Mouse (Mus musculus): ENCODE data around the gene Zbed5. TPM values are rescaled to one million over a fixed set of nuclear protein-coding genes. Genes with fewer than 3 reads are reported as not detected.

Zbed5 gene
- total and polyA plus RNA-seq, 3 experiments, result 4.0 to 4.2 TPM; not detected in 1

- peak; percentile 98 for DNase-seq (ENCODE audit: low read depth, low spot score)
- Histone ChIP-seq H3K9me3 (replicated peaks; ENCODE audit: insufficient read depth, low read length) (no peaks in the 10 kb centered on the region), H3K4me1 (ENCODE audit: control insufficient read depth in 1 of 2, insufficient read depth in 2 of 2, low read length in 2 of 2) (peaks cover 3 to 6% of the 10 kb centered on the region in 2 experiments; a peak in 2 of 4 replicates), H3K4me3 (ENCODE audit: control insufficient read depth in 1 of 2, insufficient read depth in 1 of 2, low read depth in 2 of 2, low read length in 2 of 2) (peak within 1 kb of the TSS; percentile 89 to 96), H3K36me3 (ENCODE audit: control insufficient read depth in 1 of 2, insufficient read depth in 2 of 2, low read length in 2 of 2) (peaks cover 15 to 20% of the 10 kb centered on the region in 2 experiments), H3K27ac (ENCODE audit: control insufficient read depth, low read depth, low read length) (peak within 1 kb of the TSS; percentile 81), H3K79me2 (ENCODE audit: control insufficient read depth, insufficient read depth, low read length, poor library complexity) (peaks cover 26% of the 10 kb centered on the region), H3K27me3 (ENCODE audit: control insufficient read depth in 1 of 2, insufficient read depth in 2 of 2, low read length in 2 of 2) (peaks cover 0 to under 1% of the 10 kb centered on the region in 2 experiments; a peak in 1 of 4 replicates), H3K9ac (ENCODE audit: control insufficient read depth, low read depth, low read length, poor library complexity, severe bottlenecking) (peak within 1 kb of the TSS; percentile 84)
- TF ChIP-seq UBTF (IDR thresholded peaks at IDR 0.05; ENCODE audit: borderline replicate concordance, insufficient read depth, low read depth, low read length), result no peak
- TF ChIP-seq GATA1 (IDR thresholded peaks at IDR 0.05; ENCODE audit: low read depth, low read length), result peak; percentile 37; the same call in 1 of the 2 replicates
- TF ChIP-seq ZC3H11A (IDR thresholded peaks at IDR 0.05; ENCODE audit: low read depth, low read length), result no peak
- TF ChIP-seq MYB (IDR thresholded peaks at IDR 0.05; ENCODE audit: low read depth, low read length), result no peak
- 0 out of 2 replicates have a peak, but pooled peaks have one; percentile 36 for TF ChIP-seq MYC (IDR thresholded peaks at IDR 0.05; ENCODE audit: low read depth, low read length)
- TF ChIP-seq HCFC1 (IDR thresholded peaks at IDR 0.05; ENCODE audit: low read depth, low read length), result peak; percentile 95
- no peak for TF ChIP-seq USF1 (IDR thresholded peaks at IDR 0.05; ENCODE audit: low read depth, low read length)
- no peak for TF ChIP-seq RAD21 (IDR thresholded peaks at IDR 0.05; ENCODE audit: low read depth, low read length)
- no peak for TF ChIP-seq CHD1 (IDR thresholded peaks at IDR 0.05; ENCODE audit: low read depth, low read length)
- TF ChIP-seq POLR2AphosphoS2 (IDR thresholded peaks at IDR 0.05; ENCODE audit: low read length), result peak; percentile 95
- peak; percentile 60 for TF ChIP-seq MXI1 (IDR thresholded peaks at IDR 0.05; ENCODE audit: low read depth, low read length)
- TF ChIP-seq BHLHE40 (IDR thresholded peaks at IDR 0.05; ENCODE audit: borderline replicate concordance, low read depth, low read length), result peak; percentile 56; the same call in 1 of the 2 replicates
- no peak for TF ChIP-seq TAL1 (IDR thresholded peaks at IDR 0.05; ENCODE audit: low read length)
- TF ChIP-seq SIN3A (IDR thresholded peaks at IDR 0.05; ENCODE audit: low read length), result peak; percentile 93
- TF ChIP-seq ZKSCAN1 (IDR thresholded peaks at IDR 0.05; ENCODE audit: low read depth, low read length), result no peak
- no peak for TF ChIP-seq EP300 (IDR thresholded peaks at IDR 0.05; ENCODE audit: low read depth in 1 of 2, low read length in 2 of 2)
- 0 out of 2 replicates have a peak, but pooled peaks have one; percentile 48 for TF ChIP-seq MAX (IDR thresholded peaks at IDR 0.05; ENCODE audit: low read length)
- no peak for TF ChIP-seq NRF1 (IDR thresholded peaks at IDR 0.05; ENCODE audit: insufficient read depth, low read depth, low read length, poor library complexity, severe bottlenecking)
- no peak for TF ChIP-seq MEF2A (IDR thresholded peaks at IDR 0.05; ENCODE audit: extremely low read depth, insufficient replicate concordance, low read depth, low read length, poor library complexity, severe bottlenecking)
- TF ChIP-seq MAFK (IDR thresholded peaks at IDR 0.05; ENCODE audit: borderline replicate concordance, low read depth, low read length), result no peak
- TF ChIP-seq NELFE (IDR thresholded peaks at IDR 0.05; ENCODE audit: low read depth, low read length), result peak; percentile 98
- no peak for TF ChIP-seq MAZ (IDR thresholded peaks at IDR 0.05; ENCODE audit: low read depth, low read length)
- TF ChIP-seq E2F4 (IDR thresholded peaks at IDR 0.05; ENCODE audit: borderline replicate concordance, low read depth, low read length), result no peak
- peak; percentile 72 for TF ChIP-seq KAT2A (conservative IDR thresholded peaks at IDR 0.05; ENCODE audit: low read depth, low read length)
- peak; percentile 90 for TF ChIP-seq ZMIZ1 (IDR thresholded peaks at IDR 0.05; ENCODE audit: low read depth, low read length)
- TF ChIP-seq GABPA (IDR thresholded peaks at IDR 0.05; ENCODE audit: low read depth, low read length), result no peak
- TF ChIP-seq JUND (IDR thresholded peaks at IDR 0.05; ENCODE audit: low read depth, low read length), result no peak
- TF ChIP-seq CHD2 (IDR thresholded peaks at IDR 0.05; ENCODE audit: low read length), result peak; percentile 69
- no peak for TF ChIP-seq CTCF (IDR thresholded peaks at IDR 0.05 in 2 of 3, conservative IDR thresholded peaks at IDR 0.05 in 1 of 3; ENCODE audit: control insufficient read depth in 1 of 3, insufficient read depth in 1 of 3, low read depth in 2 of 3, low read length in 3 of 3, poor library complexity in 1 of 3, severe bottlenecking in 1 of 3)
- TF ChIP-seq ELF1 (IDR thresholded peaks at IDR 0.05; ENCODE audit: low read depth, low read length), result peak; percentile 83
- 0 out of 2 replicates have a peak, but pooled peaks have one; percentile 30 for TF ChIP-seq ETS1 (IDR thresholded peaks at IDR 0.05; ENCODE audit: low read depth, low read length)
- TF ChIP-seq POLR2AphosphoS5 (IDR thresholded peaks at IDR 0.05; ENCODE audit: borderline replicate concordance, low read depth, low read length), result peak; percentile 88; the same call in 1 of the 2 replicates
- TF ChIP-seq POLR2A (IDR thresholded peaks at IDR 0.05; ENCODE audit: control insufficient read depth in 1 of 2, insufficient read depth in 1 of 2, low read depth in 1 of 2, low read length in 2 of 2, poor library complexity in 1 of 2), result peak; percentile 94 to 98
- peak; percentile 97 for TF ChIP-seq TBP (IDR thresholded peaks at IDR 0.05; ENCODE audit: low read depth, low read length)
- no peak for TF ChIP-seq USF2 (IDR thresholded peaks at IDR 0.05; ENCODE audit: borderline replicate concordance in 1 of 2, insufficient read depth in 1 of 2, low read depth in 1 of 2, low read length in 2 of 2)
These were observed 8.4 kb upstream of the Zbed5 start, which contains the start of gene Chchd2 for GRCm38 (mm10) chr5:129886911-129887636. Gene Chchd2 (minus strand): TSS chr5:129887470.
